Mouse (Mus musculus) C2C12 (cell line): ENCODE measurements around the gene Fam169a. TPM values are rescaled to one million over a fixed set of nuclear protein-coding genes. Genes with fewer than 3 reads are reported as not detected.

Experiments used
- H3K27me3 ChIP-seq: one replicate; pipeline ENCODE4 v1.6.1; 2011; ENCODE audit not compliant: control insufficient read depth, insufficient read depth, insufficient read length
- H3K36me3 ChIP-seq: one replicate; pipeline ENCODE4 v1.6.1; 2011; ENCODE audit not compliant: control insufficient read depth, insufficient read depth
- H3K4me3 ChIP-seq: one replicate; pipeline ENCODE4 v1.5.1; 2011; ENCODE audit warnings: mild to moderate bottlenecking, control low read depth; ENCODE audit not compliant: poor library complexity, insufficient read depth, severe bottlenecking
- H3K79me2 ChIP-seq: one replicate; pipeline ENCODE4 v1.6.1; 2011; ENCODE audit not compliant: control insufficient read depth, insufficient read depth
- H3K79me3 ChIP-seq: one replicate; pipeline ENCODE4 v1.6.1; 2011; ENCODE audit warnings: low read depth, control low read depth
- H3ac ChIP-seq: one replicate; pipeline ENCODE3; 2011; ENCODE audit warnings: low read depth; ENCODE audit not compliant: control insufficient read depth, insufficient read length
- CEBPB ChIP-seq: IDR thresholded peaks from one replicate; pipeline ENCODE4 v1.6.1; 2011; ENCODE audit warnings: low read depth, mild to moderate bottlenecking, control low read depth, moderate library complexity
- CTCF ChIP-seq: IDR thresholded peaks from one replicate; pipeline ENCODE4 v1.5.1; 2011; ENCODE audit not compliant: control insufficient read depth, insufficient read depth, insufficient read length
- FOSL1 ChIP-seq: IDR thresholded peaks from one replicate; pipeline ENCODE4 v1.8.0; 2011; ENCODE audit warnings: mild to moderate bottlenecking, low read length; ENCODE audit not compliant: poor library complexity, insufficient read depth, severe bottlenecking
- MAX ChIP-seq: IDR thresholded peaks from one replicate; pipeline ENCODE4 v1.6.1; 2011; ENCODE audit warnings: mild to moderate bottlenecking, control low read depth
- MYOD1 ChIP-seq: IDR thresholded peaks from one replicate; pipeline ENCODE4 v1.6.1; 2011; ENCODE audit warnings: low read depth; ENCODE audit not compliant: control insufficient read depth, insufficient read length
- MYOG ChIP-seq: IDR thresholded peaks from one replicate; pipeline ENCODE4 v1.6.1; 2011; ENCODE audit not compliant: control insufficient read depth, insufficient read length; ENCODE audit errors: extremely low read depth
- USF1 ChIP-seq: IDR thresholded peaks from one replicate; pipeline ENCODE4 v1.6.1; 2011; ENCODE audit warnings: low read depth, mild to moderate bottlenecking, control low read depth, moderate library complexity
- polyA plus RNA-seq: library from polyadenylated mRNA; unstranded; fragments of >200 nt; fragmentation: generic; extraction: Trizol; gene quantifications from one replicate; pipeline ENCODE4 v1.2.1, GENCODE M21; 2012; ENCODE audit warnings: missing spikeins

Fam169a gene
- polyA plus RNA-seq, 1 experiment = 0.09 TPM

- Histone ChIP-seq H3K79me3 (no peaks in the 10 kb centered on the region), H3K4me3 (no peak overlapping the region), H3K27me3 (peaks cover 18% of the 10 kb centered on the region), H3K79me2 (no peaks in the 10 kb centered on the region), H3K36me3 (no peaks in the 10 kb centered on the region), H3ac (no peak overlapping the region)
- TF ChIP-seq MAX (no peak), FOSL1 (no peak), USF1 (no peak), CEBPB (no peak), MYOD1 (no peak), CTCF (no peak)
Measured at GRCm38 (mm10) chr13:97068151-97068550, 1.1 kb downstream of the Fam169a start.

GRCm38 (mm10) chr13:97070931-97071625 is 4.0 kb downstream of the Fam169a start:
- H3K36me3 ChIP-seq = no peaks in the 10 kb centered on the region
- peak overlapping the region; percentile 18 for H3ac ChIP-seq
- H3K79me2 ChIP-seq = no peaks in the 10 kb centered on the region
- no peak overlapping the region for H3K4me3 ChIP-seq
- peaks cover 18% of the 10 kb centered on the region for H3K27me3 ChIP-seq
- TF ChIP-seq CTCF = no peak
- no peak for TF ChIP-seq USF1
- TF ChIP-seq FOSL1 = no peak
- TF ChIP-seq MAX = no peak
- TF ChIP-seq MYOG = no peak
- no peak for TF ChIP-seq CEBPB
- TF ChIP-seq MYOD1 = no peak
- no peaks in the 10 kb centered on the region for H3K79me3 ChIP-seq

- Histone ChIP-seq H3K79me3 (no peaks in the 10 kb centered on the region), H3K4me3 (no peak overlapping the region), H3ac (peak overlapping the region; percentile 18), H3K79me2 (no peaks in the 10 kb centered on the region), H3K27me3 (peaks cover 18% of the 10 kb centered on the region), H3K36me3 (no peaks in the 10 kb centered on the region)
- no peak for TF ChIP-seq FOSL1
- no peak for TF ChIP-seq CEBPB
- no peak for TF ChIP-seq MAX
- TF ChIP-seq MYOG = no peak
- no peak for TF ChIP-seq USF1
- no peak for TF ChIP-seq CTCF
- TF ChIP-seq MYOD1 = no peak
Measured at GRCm38 (mm10) chr13:97071626-97072241, 4.6 kb downstream of the Fam169a start.

GRCm38 (mm10) chr13:97073497-97073896 is 6.4 kb downstream of the Fam169a start:
- no peaks in the 10 kb centered on the region for H3K79me2 ChIP-seq
- H3K4me3 ChIP-seq = no peak overlapping the region
- peaks cover 15% of the 10 kb centered on the region for H3K27me3 ChIP-seq
- H3ac ChIP-seq = no peak overlapping the region
- no peaks in the 10 kb centered on the region for H3K36me3 ChIP-seq
- TF ChIP-seq MYOD1 (no peak), CTCF (no peak), CEBPB (no peak), FOSL1 (no peak), USF1 (no peak), MYOG (no peak), MAX (no peak)
- H3K79me3 ChIP-seq = no peaks in the 10 kb centered on the region

GRCm38 (mm10) chr13:97077556-97077955 is 10.5 kb downstream of the Fam169a start:
- TF ChIP-seq USF1 = no peak
- no peak for TF ChIP-seq CEBPB
- TF ChIP-seq CTCF = no peak
- TF ChIP-seq FOSL1 = no peak
- no peak for TF ChIP-seq MYOD1
- no peak for TF ChIP-seq MYOG
- TF ChIP-seq MAX = no peak
- no peaks in the 10 kb centered on the region for H3K79me2 ChIP-seq
- no peaks in the 10 kb centered on the region for H3K36me3 ChIP-seq
- no peaks in the 10 kb centered on the region for H3K79me3 ChIP-seq
- no peak overlapping the region for H3K4me3 ChIP-seq
- no peak overlapping the region for H3ac ChIP-seq
- H3K27me3 ChIP-seq = no peaks in the 10 kb centered on the region

GRCm38 (mm10) chr13:97080201-97080600 is 13.1 kb downstream of the Fam169a start:
- Histone ChIP-seq H3ac (no peak overlapping the region), H3K27me3 (no peaks in the 10 kb centered on the region), H3K36me3 (no peaks in the 10 kb centered on the region), H3K79me2 (no peaks in the 10 kb centered on the region), H3K79me3 (no peaks in the 10 kb centered on the region), H3K4me3 (no peak overlapping the region)
- no peak for TF ChIP-seq CTCF
- TF ChIP-seq MYOG = no peak
- TF ChIP-seq MYOD1 = no peak
- TF ChIP-seq MAX = no peak
